Mouse (Mus musculus) adrenal gland, adult 8-10 months (tissue): Measurements from ENCODE around the gene Smad3. TPM values are rescaled to one million over a fixed set of nuclear protein-coding genes. Genes with fewer than 3 reads are reported as not detected.

Experiments
- DNase-seq: peaks from one replicate; pipeline ENCODE4 v3.0.0; 2022
- total RNA-seq, 4 experiments: library from RNA; stranded (reverse); gene quantifications; 2 replicates each; pipeline ENCODE4 v1.2.4; 2022

Gene Smad3
- total RNA-seq, 4 experiments from 2014 or later = 27.0 to 49.6 (median 37.1) TPM

DNA sequence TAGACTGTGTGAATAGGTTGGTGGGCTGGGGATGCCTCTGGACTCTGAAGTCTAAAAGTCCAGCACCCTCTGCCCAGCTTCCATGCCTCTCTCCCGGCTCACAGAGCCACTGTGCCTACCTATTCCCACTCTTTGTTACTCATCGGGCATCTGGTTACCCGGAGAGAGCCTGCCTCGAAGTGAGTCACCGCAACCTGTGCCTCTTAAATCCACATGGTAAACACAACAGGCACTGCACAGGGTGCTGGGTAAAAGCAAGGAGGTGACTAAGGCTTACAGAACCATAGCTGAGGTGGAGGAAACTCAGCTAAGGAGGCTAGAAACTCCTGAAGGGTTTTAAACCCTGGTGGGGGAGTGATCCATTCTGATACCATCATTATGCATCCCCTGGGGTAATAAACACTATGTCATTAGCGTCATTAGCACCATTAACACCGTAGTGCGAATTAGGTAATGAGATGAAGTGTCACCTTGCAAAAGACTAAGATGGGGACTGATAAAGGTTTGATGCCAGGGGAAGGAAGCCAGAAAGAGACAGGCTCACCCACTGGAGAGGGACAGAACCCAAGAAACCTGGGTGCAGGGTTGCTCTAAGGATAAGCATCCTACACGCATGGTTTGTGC lies 38.9 kb downstream of the Smad3 start:
- DNase-seq = no peak

DNA sequence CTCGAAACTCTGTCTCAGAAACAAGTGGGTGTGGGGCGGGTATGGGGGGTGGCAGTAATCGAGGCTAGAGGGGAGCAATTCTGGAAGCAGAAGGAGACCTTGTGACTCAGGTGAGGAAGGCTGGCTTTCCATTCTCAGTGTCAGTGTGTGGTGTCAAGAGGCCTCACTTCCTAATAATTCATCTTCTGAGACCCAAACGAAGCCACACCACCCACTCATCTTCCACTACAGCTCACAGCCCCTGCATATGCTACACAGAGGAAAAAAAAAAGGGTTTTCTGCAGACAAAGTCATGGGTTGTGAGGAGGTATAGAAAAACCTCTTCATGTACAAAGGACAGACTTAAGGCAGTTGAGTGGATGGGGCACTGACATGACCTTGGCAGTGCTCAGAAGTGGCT lies 39.6 kb downstream of the Smad3 start:
- no peak for DNase-seq

DNA sequence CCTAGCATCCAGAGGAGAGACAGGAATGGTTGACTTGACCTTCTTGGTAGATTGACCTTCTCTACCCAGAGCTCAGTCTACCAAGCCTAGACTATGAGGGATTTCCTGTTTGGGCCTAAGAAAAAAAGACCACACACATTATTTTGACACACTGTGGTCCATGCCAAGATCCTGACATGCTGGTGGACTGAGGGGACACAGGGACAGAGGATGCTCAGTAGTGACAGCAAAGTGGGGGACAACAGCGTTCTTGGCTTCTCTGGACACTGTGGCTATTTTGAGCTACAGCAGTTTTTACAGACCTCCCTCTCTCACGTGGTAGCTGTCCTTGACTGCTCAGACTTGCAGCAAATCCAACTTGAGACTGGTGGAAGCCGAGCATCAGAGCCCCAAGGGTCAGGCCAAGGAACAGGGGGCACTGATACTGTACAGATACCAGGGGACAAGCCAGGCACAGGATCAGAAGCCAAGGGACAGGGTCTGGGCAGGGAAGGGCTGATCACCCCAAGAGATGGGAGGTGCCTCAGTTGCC lies 40.3 kb downstream of the Smad3 start:
- DNase-seq = no peak

DNA sequence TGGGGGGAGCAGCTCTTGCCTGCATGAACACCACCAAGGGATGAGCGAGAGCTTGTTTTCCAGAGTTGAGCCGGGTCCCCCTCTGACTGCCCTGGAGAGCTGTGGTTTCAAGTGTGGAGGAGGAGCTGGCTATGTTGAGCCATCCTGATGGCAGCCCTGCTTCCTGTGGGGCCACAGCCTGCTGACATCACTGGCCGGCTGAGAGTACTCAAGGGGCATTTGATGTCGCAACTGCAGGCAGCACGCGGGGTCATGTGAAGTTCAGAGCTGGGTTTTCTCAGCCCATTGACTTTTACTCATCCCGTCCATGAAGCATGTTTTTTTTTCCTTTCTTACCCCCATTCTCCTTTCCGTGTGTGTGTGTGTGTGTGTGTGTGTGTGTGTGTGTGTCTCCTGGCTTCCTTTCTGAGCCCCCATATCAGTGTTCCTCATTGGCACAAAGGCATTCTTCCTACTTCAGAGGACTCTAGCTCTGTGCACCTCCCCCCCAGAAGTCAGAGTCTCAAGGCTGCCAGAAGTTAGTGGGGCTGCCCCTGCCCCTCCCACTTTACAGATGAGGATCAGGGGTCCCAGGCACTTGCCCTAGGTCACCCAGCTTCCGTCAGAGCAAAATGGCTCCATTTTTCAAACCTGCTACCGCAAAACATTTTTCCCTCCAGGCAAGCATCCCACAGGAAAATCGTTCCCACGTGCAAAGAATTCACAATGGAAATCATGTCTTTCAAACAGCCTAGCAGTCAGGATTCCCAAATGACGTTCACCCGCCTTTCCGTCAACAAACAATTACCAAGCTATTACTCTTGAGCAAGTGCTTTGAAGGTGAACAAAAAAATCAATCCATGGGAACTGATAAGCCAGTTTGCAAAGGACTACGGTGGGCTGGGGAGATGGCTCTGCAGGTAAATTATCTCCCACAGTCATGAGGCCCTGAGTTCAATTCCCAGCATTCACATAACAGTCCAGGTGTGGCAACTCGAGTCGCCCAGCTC lies 41.4 kb downstream of the Smad3 start:
- DNase-seq = peak; percentile 82

DNA sequence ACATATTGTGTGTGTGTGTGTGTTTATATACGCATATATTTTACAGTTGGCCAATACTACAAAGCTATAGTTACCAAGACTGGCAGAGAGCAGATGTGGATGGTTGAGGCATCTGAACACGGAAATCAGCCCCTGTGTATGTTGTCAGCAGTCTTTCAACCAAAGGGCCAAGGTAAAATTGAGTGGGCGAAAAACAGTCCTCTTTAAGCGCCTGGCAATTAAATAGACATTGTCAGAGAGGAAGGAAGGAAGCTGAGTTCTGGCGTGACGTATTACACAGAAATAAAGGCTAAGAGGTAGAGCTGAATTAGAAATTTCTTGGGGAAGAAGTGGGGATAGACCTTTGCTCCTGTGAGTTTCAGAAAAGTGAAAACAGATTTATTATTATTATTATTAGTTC lies 43.2 kb downstream of the Smad3 start:
- DNase-seq = no peak

DNA sequence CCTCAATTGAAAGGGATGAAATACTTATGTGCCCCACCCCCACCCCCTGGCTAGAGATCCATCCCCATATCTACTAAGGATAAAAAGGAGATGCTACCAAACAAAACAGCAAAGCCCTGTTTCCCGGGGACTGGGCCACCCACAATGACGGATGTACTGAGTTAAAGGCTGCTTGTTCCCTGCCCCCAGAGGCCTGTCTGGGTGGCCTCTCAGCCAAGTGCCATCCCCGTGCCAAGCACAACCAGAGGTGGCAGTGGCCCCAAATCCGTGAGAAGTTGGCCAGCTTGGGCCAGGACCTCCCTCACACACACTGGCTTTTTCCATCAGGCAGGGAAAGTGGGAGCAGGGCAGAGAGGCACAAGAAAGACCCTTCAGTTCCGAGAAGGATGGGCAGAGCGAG lies 45.0 kb downstream of the Smad3 start:
- no peak for DNase-seq

DNA sequence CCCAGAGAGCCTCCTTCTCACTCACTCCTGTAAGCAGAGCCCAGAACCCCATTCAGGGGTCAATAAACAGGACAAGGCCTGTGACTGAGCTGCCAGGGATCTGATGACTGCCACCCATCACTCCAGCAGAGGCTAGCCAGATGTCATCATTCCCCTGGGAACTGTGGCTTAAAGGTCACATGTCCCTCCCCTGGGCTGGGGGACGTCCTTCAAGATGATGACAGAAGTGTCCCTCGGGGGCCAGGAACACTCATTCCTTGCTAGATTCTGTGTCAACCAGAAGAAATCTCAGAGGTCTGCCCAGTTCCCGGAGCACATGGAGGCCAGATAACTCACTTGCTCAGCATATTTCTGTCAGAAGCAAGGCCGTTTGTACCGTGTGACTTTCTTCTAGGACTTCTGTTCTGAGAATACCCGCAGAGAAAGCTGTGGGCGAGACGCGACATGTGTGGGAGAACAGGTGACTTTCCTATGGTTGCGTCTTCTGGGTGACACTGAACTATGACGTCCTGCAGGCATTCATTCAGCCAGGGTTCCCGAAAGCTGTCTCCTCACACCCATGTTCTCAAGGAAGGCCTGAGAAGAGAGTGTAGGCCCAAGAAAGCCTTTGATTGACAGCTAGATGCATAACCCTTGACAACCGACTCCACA lies 46.1 kb downstream of the Smad3 start:
- DNase-seq = peak; percentile 77

DNA sequence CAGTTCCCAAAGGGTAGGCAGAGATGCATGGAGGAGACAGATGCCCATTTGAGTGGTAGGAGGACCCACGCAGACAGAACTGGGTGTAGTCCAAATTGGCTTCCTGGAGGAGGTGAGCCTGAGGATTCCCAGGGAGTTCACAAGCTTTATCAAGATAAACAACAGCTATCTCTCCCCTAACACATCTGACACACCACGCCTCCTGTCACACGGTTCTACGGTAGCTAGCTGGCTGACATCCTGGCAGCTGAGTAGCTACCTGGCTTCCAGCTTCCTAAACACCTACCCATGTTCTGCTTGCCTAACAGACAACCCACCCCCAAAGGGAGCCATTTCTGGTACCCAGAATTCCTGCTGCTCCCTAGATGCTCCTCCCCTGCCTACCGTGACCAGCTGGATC lies 47.9 kb downstream of the Smad3 start:
- no peak for DNase-seq

DNA sequence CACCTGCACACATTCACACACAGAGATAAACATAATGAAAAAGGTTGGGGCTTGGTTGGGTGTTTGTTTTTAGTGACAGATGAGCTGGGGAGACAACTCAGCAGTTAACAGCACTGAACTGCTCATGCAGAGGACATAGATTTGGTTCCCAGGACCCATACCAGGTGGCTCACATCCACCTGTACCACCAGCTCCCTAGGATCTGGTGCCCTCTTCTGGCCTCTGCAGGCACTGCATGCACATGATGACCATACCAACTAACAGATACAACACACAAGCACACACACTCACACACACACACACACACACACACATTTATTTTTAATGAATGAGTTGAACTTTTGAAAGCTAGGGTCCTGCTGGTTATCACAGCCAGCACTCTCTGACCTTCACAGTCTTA lies 48.5 kb downstream of the Smad3 start:
- no peak for DNase-seq

DNA sequence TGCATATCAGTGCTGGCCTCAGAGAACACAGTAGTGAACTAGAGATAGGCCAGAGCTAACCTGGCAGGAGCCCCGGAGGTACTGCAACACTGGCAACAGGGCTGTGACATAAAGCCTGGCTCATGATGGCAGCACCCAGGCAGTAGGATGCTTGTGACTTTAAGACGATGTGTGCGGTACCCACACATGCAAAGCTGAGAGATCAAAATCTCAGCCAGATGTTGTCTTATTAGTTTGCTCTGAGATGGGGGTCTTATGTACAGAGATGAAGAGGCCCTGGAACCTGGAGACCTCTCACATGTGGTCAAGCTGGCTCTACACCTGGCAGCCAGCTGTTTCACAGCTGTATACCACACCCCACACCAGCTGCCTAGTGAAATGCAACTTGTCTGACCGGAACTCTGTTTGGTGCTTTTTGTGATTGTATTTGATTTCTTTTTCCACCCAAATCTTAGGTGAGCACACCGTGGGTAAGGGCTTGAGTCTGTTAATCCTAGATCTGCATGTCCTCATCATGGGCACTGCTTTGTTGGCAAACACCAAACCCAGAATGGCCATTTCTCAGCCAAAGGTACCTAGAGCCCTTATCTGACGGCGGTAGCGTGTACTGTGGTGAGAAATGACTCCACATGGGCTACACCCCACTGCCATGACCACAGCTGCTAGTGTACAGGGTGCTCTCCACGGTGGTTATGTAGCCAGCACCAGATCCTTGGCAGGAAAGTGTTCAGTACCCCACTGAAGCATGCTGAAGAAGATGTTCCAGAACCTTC lies 49.8 kb downstream of the Smad3 start:
- no peak for DNase-seq

DNA sequence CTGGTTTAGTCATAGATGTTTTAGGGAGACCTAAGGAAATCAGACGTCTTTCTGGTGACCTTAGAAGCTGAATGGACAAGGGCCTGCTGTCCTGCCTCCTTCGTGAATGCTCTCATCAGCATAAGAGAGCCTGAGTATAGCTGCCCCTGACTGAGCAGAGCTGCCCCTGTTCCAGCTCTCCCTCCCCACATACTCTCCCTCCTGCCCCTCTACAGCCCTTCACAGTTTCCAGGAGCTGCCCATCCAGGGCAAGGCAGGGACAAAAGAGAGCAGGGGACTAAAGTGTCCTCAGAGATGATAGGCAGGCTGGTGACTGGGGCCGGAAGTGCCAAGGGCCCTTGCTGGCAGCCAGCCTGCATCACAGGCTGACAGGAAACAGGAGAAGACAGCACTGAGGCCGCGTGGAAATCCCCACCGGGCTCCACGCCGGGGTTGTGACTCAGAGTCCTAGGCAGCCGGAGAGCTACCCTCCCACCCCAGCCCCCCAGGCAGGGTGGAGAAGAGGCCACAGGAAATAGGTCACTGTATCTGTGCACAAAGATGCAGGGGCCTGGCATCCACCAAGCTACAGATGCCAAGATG lies 51.6 kb downstream of the Smad3 start:
- DNase-seq = peak; percentile 84

DNA sequence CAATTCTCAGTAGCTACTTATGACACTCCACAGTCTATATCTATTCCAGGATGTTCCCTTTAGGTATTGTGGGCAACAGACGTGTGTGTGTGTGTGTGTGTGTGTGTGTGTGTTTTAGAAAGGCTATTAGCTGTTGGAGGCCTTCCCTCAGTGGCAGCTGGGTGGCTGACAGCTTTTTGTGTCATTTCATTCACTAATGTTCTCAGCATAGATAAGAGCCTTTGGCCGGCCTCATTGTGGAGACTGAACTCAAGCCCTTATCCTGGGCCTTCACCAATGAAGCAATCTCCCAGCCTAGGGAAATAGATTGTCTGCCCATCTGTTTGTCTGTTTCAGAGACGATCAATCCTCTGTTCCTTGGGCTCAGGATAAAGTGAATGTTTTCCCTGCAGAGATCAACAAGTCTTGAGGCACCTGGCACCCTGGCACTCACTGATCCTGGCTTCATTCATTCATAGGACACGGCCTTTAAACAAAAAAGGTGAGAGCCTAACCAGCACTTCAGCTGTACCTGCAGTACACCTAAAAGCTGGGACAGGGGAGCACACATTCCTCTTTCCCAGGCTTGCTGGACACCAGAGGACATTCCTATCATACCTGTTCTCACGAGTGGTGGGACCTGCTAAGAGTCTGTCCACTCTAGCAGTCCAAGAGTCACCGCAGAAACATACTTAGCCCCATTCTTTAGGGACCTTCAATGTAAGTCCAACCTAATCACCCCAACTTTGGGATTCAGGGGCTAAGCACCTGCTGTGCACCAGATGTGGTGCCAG lies 52.6 kb downstream of the Smad3 start:
- no peak for DNase-seq

DNA sequence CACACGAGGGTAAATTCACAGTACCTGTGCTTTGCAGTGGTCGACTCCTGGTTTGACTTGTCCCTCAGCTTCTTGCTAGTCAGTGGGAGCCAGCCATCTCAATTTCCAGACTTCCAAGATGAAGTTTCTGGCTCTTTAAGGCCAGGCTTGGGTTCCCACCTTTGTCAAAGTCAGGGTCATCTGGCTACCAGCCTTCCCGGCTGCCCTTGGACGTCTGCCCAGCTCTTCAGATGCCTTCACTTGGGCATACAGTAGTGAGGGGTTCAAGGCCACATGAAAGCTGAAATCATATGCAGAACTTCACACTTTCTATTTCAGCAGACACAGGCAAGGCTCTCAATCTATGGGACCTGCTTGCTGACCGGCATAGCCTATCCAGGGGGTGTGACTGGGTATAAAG lies 53.7 kb downstream of the Smad3 start:
- peak; percentile 73 for DNase-seq

DNA sequence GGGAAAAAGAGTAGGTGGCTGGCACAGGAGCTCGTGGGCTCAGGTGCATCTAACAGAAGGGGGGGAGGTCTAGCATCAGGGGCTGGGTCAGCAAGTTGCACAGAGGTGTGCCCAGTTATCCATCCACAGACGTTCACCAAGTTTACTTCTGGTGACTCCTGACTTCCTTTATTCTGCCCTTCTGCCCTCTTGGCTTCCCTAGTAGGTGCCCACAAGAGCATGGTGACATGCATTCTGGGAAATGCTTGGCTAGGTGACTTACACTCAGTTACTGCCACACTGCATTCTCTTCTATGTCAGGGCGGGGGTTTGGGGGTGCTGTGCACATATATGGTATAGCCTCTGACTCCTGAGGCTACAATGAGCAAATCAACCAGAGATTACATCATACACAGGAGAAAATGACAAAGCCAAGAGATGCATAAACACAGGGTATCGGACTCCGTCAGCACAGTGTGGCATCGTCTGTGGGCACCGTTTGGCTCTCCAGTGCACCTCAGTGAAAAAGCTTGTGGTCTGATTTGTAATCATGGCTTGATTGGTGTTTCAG lies 54.5 kb downstream of the Smad3 start:
- DNase-seq = no peak

DNA sequence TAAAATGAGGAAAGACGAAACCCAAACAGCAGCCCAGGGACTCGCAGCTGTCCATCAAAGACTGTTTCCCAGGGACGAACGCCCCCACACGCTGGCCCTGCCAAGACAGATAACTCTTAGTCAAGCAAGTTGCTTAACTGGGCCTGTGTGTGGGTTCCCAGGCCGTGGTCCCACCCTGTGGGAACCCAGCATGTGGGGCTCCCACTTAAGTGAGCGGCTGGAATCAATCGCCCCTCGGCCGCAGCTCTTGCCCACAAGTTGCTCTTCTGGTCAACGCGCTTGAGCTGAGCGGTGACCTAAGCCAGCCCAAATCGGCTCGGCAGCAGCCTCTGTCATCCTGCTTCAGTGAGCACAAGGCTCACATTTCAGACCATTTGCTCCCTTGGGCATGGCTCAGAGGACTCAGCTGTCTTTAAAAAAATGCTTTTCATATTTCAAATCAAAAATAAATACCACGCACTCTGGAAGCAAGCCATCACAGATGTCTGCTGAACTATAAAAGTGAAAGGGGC lies 55.2 kb downstream of the Smad3 start:
- no peak for DNase-seq

DNA sequence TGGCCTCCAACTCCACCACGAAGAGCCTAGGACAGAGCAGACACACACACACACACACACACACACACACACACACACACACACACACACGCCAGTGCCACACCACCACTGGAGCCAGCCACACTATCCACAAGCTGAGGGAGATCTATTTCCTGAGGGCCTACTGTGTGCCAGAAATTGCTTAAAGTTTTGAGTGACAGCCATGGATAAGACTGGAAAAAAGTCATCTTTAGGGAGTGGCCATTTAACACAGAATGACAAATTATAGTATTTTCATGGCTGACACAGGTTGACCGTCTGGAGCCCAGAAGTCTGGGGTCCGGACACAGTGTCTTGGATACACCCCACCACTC lies 55.9 kb downstream of the Smad3 start:
- DNase-seq = no peak

DNA sequence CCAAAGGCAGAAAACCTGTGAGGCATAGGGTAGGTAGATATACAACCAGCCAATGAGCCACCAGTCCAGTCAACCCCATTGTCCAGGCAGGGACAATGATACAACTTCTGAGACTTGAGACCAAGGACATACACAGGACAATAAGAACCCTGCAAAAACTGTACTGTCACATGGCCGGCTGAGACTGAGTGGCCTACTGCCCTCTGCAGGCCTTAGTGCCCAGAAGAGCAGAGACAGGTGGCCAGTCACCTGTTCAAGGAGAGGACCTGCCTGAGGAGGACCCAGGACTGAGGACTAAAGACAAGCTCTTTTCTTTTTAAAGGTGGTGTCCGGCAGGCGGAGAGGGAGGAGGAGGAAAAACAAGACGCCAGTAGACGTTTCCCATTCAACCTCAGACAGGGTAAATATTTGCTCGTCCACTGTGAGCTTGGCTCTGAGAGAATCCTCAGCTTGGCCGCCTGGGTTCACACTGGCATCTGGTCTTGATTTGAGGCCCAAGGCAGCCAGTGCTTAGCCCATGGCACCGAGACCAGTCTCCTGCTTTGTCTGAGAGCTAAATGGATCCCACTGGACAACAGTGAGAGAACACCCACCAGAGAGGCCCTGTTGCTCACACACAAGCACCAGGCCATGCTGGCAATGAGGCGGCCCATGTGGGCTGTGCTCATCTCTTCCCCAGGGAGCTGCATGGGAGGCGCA lies 56.4 kb downstream of the Smad3 start:
- no peak for DNase-seq

DNA sequence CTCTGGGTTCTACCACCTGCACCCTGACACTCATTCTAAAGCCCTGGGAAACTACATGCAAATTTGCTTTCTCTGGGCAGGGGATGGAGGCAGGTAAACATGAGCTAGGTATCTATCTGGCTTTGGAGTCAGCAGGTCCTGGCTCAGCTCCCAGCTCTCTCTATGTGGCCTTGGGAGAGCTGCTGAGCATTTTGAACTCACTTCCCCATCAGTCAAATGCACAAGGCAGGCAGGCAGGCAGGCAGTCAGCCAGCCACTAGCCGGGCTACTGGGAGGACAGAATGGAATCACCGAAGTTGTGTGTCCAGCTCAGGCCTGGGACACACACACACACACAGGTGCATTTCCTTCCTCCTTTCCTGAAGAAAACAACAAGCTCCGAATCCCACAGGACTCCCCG lies 58.6 kb downstream of the Smad3 start:
- DNase-seq = peak; percentile 64

DNA sequence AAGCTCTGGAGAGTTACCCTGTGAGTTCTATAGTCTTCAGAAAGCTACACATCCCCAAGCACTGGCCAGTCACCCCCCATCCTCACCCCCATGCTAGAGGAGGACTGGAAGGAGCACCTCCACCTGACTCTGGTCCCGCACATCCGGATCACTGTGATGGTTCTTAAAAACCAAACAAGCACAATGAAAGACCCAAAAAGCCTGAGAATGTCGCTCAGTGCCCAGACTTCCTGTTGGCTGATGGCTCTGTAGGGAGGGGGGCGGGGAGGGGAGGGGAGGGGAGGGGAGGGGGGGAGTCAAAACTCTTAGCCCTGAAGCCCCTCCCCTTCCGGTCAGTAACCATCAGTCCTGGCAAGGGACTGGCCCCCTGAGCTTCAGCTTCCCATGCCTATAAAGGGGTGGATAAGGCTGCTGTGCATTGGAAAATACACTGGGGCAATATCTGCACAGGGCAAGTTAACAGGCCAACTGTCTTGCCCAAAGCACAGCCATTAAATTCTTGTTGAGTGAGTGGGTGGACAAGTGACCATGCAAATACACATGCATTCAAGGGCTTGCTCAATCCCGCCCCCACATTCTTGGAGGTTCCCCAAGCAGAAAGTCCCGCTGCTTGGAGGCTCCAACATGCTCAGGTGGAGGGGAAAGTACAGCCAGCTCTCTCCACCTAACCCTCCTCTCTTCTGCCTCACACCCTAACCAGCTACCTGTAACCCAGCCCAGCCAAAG lies 59.3 kb downstream of the Smad3 start:
- no peak for DNase-seq
